Mouse (Mus musculus): ENCODE data around the gene Ttc28. TPM values are rescaled to one million over a fixed set of nuclear protein-coding genes. Genes with fewer than 3 reads are reported as not detected.

Gene Ttc28
- total RNA-seq, 2 experiments from 2014 or later: 34.1 TPM

- DNase-seq (ENCODE audit: low spot score in 2 of 2): no peak
Measured at GRCm38 (mm10) chr5:111046359-111046758, 166.8 kb downstream of the Ttc28 start.

GRCm38 (mm10) chr5:111046841-111047476, 167.4 kb downstream of the Ttc28 start:
- DNase-seq (ENCODE audit: low spot score in 2 of 2): no peak

- DNase-seq (ENCODE audit: low spot score in 2 of 2): no peak
Measured at GRCm38 (mm10) chr5:111048036-111048435, 168.4 kb downstream of the Ttc28 start.

GRCm38 (mm10) chr5:111049584-111049983, 170.0 kb downstream of the Ttc28 start:
- DNase-seq (ENCODE audit: low spot score in 2 of 2): no peak

- no peak for DNase-seq (ENCODE audit: low spot score in 2 of 2)
Measured at GRCm38 (mm10) chr5:111050135-111050534, 170.5 kb downstream of the Ttc28 start.

GRCm38 (mm10) chr5:111054380-111054779, 174.8 kb downstream of the Ttc28 start:
- DNase-seq (ENCODE audit: low spot score in 2 of 2): no peak

GRCm38 (mm10) chr5:111054848-111055428, 175.3 kb downstream of the Ttc28 start:
- no peak for DNase-seq (ENCODE audit: low spot score in 2 of 2)

GRCm38 (mm10) chr5:111055507-111055906, 175.9 kb downstream of the Ttc28 start:
- DNase-seq (ENCODE audit: low spot score in 2 of 2): no peak

- no peak for DNase-seq (ENCODE audit: low spot score in 2 of 2)
Measured at GRCm38 (mm10) chr5:111057084-111057483, 177.5 kb downstream of the Ttc28 start.

GRCm38 (mm10) chr5:111058401-111059139, 179.0 kb downstream of the Ttc28 start:
- no peak for DNase-seq (ENCODE audit: low spot score in 2 of 2)

GRCm38 (mm10) chr5:111059140-111059921, 179.7 kb downstream of the Ttc28 start:
- DNase-seq (ENCODE audit: low spot score in 2 of 2): no peak

GRCm38 (mm10) chr5:111060246-111060745, 180.7 kb downstream of the Ttc28 start:
- no peak for DNase-seq (ENCODE audit: low spot score in 2 of 2)

- no peak for DNase-seq (ENCODE audit: low spot score in 2 of 2)
Measured at GRCm38 (mm10) chr5:111063155-111063554, 183.6 kb downstream of the Ttc28 start.

GRCm38 (mm10) chr5:111063991-111064390, 184.4 kb downstream of the Ttc28 start:
- DNase-seq (ENCODE audit: low spot score in 2 of 2): no peak

- DNase-seq (ENCODE audit: low spot score in 2 of 2): no peak
Measured at GRCm38 (mm10) chr5:111065770-111066169, 186.2 kb downstream of the Ttc28 start.

GRCm38 (mm10) chr5:111069503-111069902, 189.9 kb downstream of the Ttc28 start:
- no peak for DNase-seq (ENCODE audit: low spot score in 2 of 2)

GRCm38 (mm10) chr5:111069931-111070330, 190.3 kb downstream of the Ttc28 start:
- DNase-seq (ENCODE audit: low spot score in 2 of 2): no peak

- no peak for DNase-seq (ENCODE audit: low spot score in 2 of 2)
Measured at GRCm38 (mm10) chr5:111070361-111070760, 190.8 kb downstream of the Ttc28 start.

GRCm38 (mm10) chr5:111073316-111073736, 193.7 kb downstream of the Ttc28 start:
- DNase-seq (ENCODE audit: low spot score in 2 of 2): no peak

GRCm38 (mm10) chr5:111074050-111074449, 194.4 kb downstream of the Ttc28 start:
- DNase-seq (ENCODE audit: low spot score in 2 of 2): no peak

GRCm38 (mm10) chr5:111075841-111076240, 196.2 kb downstream of the Ttc28 start:
- no peak for DNase-seq (ENCODE audit: low spot score in 2 of 2)

Data from adrenal gland, postnatal 4 days (tissue).